Mouse (Mus musculus) lung, postnatal 0 days (tissue): ENCODE results near the gene Ino80b. TPM values are rescaled to one million over a fixed set of nuclear protein-coding genes. Genes with fewer than 3 reads are reported as not detected.
A peak's percentile ranks its signal among the peaks of the same experiment; 100 is the strongest.

ENCODE experiments used
- ATAC-seq: fragments of 200-750 bp; cut with Nextera tagmentation; 2 replicates; pipeline ENCODE4 v1.8.0; 2017; ENCODE audit warnings: moderate library complexity
- DNase-seq: peaks from one replicate; pipeline ENCODE4 v3.0.0-alpha.2; 2016; ENCODE audit warnings: low spot score
- H3K27ac ChIP-seq: fragments of 300-500 bp; sonication (generic); 2 replicates; pipeline ENCODE4 v1.5.1; 2014; ENCODE audit warnings: antibody characterized with exemption, mild to moderate bottlenecking, low read length, mixed read lengths
- H3K27me3 ChIP-seq: fragments of 300-500 bp; sonication (generic); replicated peaks from 2 replicates; pipeline ENCODE4 v1.6.1; 2014; ENCODE audit warnings: low read length, mixed read lengths; ENCODE audit not compliant: insufficient read depth
- H3K36me3 ChIP-seq: fragments of 300-500 bp; sonication (generic); 2 replicates; pipeline ENCODE4 v1.6.1; 2014; ENCODE audit warnings: low read length, mixed read lengths; ENCODE audit not compliant: insufficient read depth
- H3K4me1 ChIP-seq: fragments of 300-500 bp; sonication (generic); 2 replicates; pipeline ENCODE4 v1.6.1; 2014; ENCODE audit warnings: antibody characterized with exemption, low read depth, low read length, mixed read lengths; ENCODE audit not compliant: insufficient read depth
- H3K4me2 ChIP-seq: fragments of 300-500 bp; sonication (generic); replicated peaks from 2 replicates; pipeline ENCODE4 v1.6.1; 2014; ENCODE audit warnings: low read depth, mild to moderate bottlenecking, low read length, moderate library complexity, mixed read lengths
- H3K4me3 ChIP-seq: fragments of 300-500 bp; sonication (generic); 2 replicates; pipeline ENCODE4 v1.5.1; 2014; ENCODE audit warnings: low read depth, low read length
- H3K9ac ChIP-seq: fragments of 300-500 bp; sonication (generic); replicated peaks from 2 replicates; pipeline ENCODE4 v1.6.1; 2014; ENCODE audit warnings: low read depth, mild to moderate bottlenecking
- H3K9me3 ChIP-seq: fragments of 300-500 bp; sonication (generic); 2 replicates; pipeline ENCODE4 v1.6.1; 2016; ENCODE audit warnings: low read length, mixed read lengths
- CTCF ChIP-seq: IDR thresholded peaks from 2 replicates; pipeline ENCODE4 v1.5.1; 2016; ENCODE audit warnings: antibody characterized with exemption, mild to moderate bottlenecking
- EP300 ChIP-seq: IDR thresholded peaks from 2 replicates; pipeline ENCODE4 v1.6.1; 2016; ENCODE audit warnings: antibody characterized with exemption, mild to moderate bottlenecking, control low read depth
- WGBS: fragments of 180-500 bp; shearing (Covaris S2); extraction: QIAGEN DNeasy Blood & Tissue Kit; methylation state at CpG from one replicate; pipeline ENCODE4 v1.1.7; 2014; 5-methylcytosine and 5-hydroxymethylcytosine counted together
- microRNA counts: library from miRNA; unstranded; fragments of <30 nt; microRNA quantifications from one replicate; lab custom pipeline; 2015
- microRNA-seq: library from miRNA; unstranded; fragments of <30 nt; microRNA quantifications from one replicate; pipeline ENCODE4, GENCODE M21; 2016
- polyA plus RNA-seq: library from polyadenylated mRNA; unstranded; fragments of >200 nt; fragmentation: Nextera tagmentation; extraction: Ambion mirVana; gene quantifications from 2 replicates; pipeline ENCODE4 v1.2.1, GENCODE M21; 2015

The Ino80b gene
- polyA plus RNA-seq, 1 experiment from 2014 or later = 14.5 TPM

DNA sequence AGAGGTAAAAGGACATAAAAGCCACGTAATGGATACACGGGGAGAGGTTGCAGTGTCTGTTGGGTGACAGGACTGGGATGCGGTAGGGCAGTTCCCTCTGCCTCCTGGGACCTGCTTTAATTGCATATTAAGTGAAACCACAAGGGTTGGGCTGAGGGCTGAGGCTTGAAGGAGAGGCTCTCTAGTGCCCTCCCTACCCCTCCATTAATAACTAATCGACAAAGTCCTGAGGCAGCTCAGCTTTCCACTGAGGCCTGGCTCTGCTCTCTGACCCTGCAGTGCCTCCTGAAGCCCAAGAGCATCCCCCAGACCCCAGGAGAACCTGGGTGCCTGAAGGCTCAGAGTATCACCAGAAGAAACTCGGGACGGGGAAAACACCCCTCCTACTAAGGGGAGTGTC lies 40.8 kb downstream of the Ino80b start:
- Histone ChIP-seq H3K27me3 (peaks cover 28% of the 10 kb centered on the region; the same call in 1 of the 2 replicates), H3K36me3 (no peaks in the 10 kb centered on the region), H3K4me1 (peaks cover 5% of the 10 kb centered on the region), H3K9ac (no peak overlapping the region), H3K27ac (no peak overlapping the region), H3K4me2 (no peak overlapping the region), H3K9me3 (no peaks in the 10 kb centered on the region), H3K4me3 (no peak overlapping the region)
- TF ChIP-seq CTCF (no peak), EP300 (no peak)
- WGBS = 10% methylated on average over 6 of the region's 6 CpGs
- no peak for DNase-seq
- no peak for ATAC-seq

DNA sequence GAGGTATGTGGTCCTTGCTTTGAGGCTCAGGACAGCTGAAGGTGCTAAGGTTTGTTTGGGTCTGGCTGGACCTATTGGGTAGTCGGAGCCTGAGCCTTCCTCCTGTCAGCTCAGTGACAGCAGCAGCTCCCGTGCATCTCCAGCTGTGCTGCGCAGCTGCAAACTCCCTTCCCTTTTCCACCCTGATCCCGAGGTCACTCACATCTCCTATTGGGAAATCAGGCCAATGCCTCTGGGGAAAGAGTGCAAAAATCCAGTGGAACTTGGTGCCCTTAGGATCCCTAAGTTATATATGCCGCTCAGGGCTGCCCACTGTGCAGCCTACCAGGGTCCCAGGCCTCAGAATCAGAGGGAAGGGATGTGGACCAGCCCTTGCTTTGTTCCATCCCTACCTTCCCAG lies 41.7 kb downstream of the Ino80b start:
- TF ChIP-seq EP300 = no peak
- TF ChIP-seq CTCF = no peak
- Histone ChIP-seq H3K9ac (no peak overlapping the region), H3K4me2 (no peak overlapping the region), H3K4me3 (no peak overlapping the region), H3K27ac (no peak overlapping the region), H3K27me3 (peaks cover 27% of the 10 kb centered on the region; the same call in 1 of the 2 replicates), H3K36me3 (no peaks in the 10 kb centered on the region), H3K4me1 (peaks cover 5% of the 10 kb centered on the region), H3K9me3 (no peaks in the 10 kb centered on the region)
- no peak for DNase-seq
- WGBS = 25% methylated on average over 5 of the region's 5 CpGs
- no peak for ATAC-seq

DNA sequence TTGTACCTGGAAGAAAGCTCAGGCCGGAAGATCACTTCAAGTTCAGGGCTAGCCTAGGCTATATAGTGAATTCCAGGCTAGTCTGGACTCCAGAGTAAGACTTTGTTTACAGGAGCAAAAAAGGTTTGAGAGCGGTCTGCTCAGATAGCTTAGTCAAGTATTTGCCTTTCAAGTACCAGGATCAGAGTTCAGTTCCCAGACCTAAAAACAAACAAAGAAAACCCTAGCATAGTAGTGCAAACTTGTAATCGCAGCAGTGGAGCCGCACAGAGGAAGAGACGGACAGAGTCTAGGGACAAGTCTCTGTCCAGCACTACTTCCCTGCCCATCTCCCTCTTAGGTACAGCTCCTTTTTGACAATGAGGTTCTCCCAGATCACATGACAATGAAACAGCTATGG lies 45.0 kb downstream of the Ino80b start:
- ATAC-seq = no peak
- 81% methylated on average over 5 of the region's 5 CpGs for WGBS
- no peak for DNase-seq

DNA sequence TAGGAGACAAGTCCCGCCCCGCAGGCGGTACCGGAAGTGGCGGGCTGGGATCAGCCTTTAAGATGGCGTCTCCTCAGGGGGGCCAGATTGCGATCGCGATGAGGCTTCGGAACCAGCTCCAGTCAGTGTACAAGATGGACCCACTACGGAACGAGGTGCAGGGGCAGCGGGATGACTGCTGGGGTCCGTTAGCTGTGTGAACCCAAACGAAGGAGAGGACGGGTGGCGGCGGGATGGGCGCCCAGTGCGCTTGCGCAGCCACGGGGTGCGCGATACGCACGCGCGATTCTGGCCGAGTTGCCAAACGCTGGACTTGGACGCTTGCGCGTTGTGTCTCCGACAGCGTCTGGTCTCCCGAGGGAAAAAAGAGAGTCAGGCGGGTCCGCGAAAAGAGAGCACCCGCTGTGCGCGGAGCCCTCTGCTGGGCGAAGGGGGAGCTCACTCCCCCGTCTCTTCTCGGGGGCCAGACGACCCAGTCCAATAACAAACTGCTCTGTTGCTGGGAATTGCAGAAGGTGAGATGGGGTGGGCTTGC lies 46.8 kb downstream of the Ino80b start:
- ATAC-seq = peak; percentile 97
- TF ChIP-seq CTCF (peak; percentile 79), EP300 (no peak)

More for the DNA sequence above, 45.0 kb downstream of the Ino80b start:
- no peak overlapping the region for H3K4me3 ChIP-seq
- TF ChIP-seq CTCF (no peak), EP300 (no peak)
- no peaks in the 10 kb centered on the region for H3K36me3 ChIP-seq
- H3K9ac ChIP-seq = no peak overlapping the region
- H3K9me3 ChIP-seq = no peaks in the 10 kb centered on the region
- peaks cover 9% of the 10 kb centered on the region; the same call in 1 of the 2 replicates for H3K27me3 ChIP-seq
- no peaks in the 10 kb centered on the region for H3K4me1 ChIP-seq
- no peak overlapping the region for H3K4me2 ChIP-seq
- no peak overlapping the region for H3K27ac ChIP-seq

DNA sequence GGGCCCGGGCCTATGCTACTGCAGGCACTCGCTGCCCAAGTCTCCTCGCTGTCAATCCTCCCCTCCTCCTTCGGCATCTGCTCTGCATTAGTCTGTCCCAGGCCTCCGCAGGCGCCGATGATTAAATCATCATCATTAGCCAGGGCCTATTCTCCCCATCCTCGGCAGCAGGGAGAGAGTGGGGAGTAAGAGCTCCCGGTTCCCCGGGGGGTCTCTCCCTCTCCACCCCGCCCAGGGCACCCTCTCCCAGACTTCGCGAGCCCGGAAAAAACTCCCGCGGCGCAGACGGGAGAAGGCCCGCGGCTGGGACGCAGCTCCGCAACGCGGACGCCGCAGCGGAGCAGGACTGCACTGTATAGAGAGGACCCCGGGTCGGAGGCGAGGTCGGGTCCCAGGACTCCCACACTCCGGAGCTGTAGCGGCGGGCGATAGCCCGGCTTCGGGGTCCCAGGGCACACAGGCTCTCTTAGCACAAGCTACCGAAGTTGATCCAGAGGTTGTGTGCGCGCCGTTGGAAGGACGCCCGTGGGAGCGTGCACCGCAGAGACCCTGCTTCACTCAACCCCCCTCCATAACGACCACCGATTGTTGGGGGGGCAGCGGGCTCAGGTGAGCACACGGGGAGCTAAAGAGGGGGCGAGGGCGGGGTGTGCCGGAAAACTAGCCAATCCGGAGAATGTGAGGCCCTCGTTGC lies 47.5 kb downstream of the Ino80b start, which contains the start of gene Pcgf1:
Gene Pcgf1 (plus strand): TSS at position 240 of the 694 bp plus-strand sequence.
- H3K27ac ChIP-seq = peak within 1 kb of the TSS; percentile 65; the same call in 1 of the 2 replicates
- H3K27me3 ChIP-seq = peaks cover under 1% of the 10 kb centered on the region; the same call in 1 of the 2 replicates
- ATAC-seq (peak; percentile 40), DNase-seq (no peak)
- under 1% methylated on average over 54 of the region's 54 CpGs for WGBS
- peak within 1 kb of the TSS; percentile 74 for H3K4me3 ChIP-seq
- no peaks in the 10 kb centered on the region for H3K9me3 ChIP-seq
- H3K36me3 ChIP-seq = no peaks in the 10 kb centered on the region
- peak within 1 kb of the TSS; percentile 70 for H3K9ac ChIP-seq
- H3K4me1 ChIP-seq = no peaks in the 10 kb centered on the region
- TF ChIP-seq EP300 = no peak
- no peak for TF ChIP-seq CTCF
- H3K4me2 ChIP-seq = peak within 1 kb of the TSS; percentile 98

More for the DNA sequence above, 46.8 kb downstream of the Ino80b start:
- Histone ChIP-seq H3K4me3 (peak overlapping the region; percentile 74), H3K36me3 (no peaks in the 10 kb centered on the region), H3K9me3 (no peaks in the 10 kb centered on the region), H3K27ac (peak overlapping the region; percentile 65; the same call in 1 of the 2 replicates), H3K4me1 (no peaks in the 10 kb centered on the region), H3K4me2 (peak overlapping the region; percentile 98), H3K9ac (peak overlapping the region; percentile 70), H3K27me3 (0 out of 2 replicates have a peak, but pooled peaks cover under 1% of the 10 kb centered on the region)
- WGBS = under 1% methylated on average over 46 of the region's 46 CpGs
- DNase-seq = peak; percentile 97

DNA sequence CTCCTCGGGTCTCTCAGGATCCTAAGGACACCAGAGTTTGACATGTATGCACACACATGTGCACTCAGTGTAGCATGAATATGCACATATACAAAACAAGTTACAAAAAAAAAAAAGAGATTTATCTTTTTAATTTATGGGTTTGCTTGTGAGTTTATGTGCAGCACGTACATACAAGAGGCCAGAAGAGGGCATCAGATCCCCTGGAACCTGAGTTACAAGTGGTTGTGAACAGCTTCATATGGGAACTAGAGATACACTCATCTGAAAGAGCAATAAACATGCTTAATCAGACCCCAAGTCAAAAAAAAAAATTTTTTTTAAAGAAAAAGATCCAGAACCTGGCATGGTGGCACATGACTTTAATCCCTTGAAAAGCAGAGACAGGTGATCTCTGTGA lies 50.3 kb downstream of the Ino80b start:
- Histone ChIP-seq H3K27me3 (peaks cover 28% of the 10 kb centered on the region), H3K36me3 (no peaks in the 10 kb centered on the region), H3K27ac (no peak overlapping the region), H3K9ac (no peak overlapping the region), H3K9me3 (no peaks in the 10 kb centered on the region), H3K4me3 (no peak overlapping the region), H3K4me1 (no peaks in the 10 kb centered on the region), H3K4me2 (no peak overlapping the region)
- ATAC-seq (no peak), DNase-seq (peak; percentile 33)
- 9% methylated on average over 2 of the region's 2 CpGs for WGBS
- TF ChIP-seq CTCF (peak; percentile 34), EP300 (no peak)

MicroRNA genes within 50 kb of the gene (microRNA counts, 519-probe panel; counts per million panel counts)
- not detected for microRNA mmu-miR-3470a+mmu-miR-3470b (lab: Ali Mortazavi, UCI)

Small RNAs within 50 kb of the gene (microRNA-seq; reads per million reads assigned to microRNA genes)
- not detected for gene Mir3470a

Other genes starting within 250 kb of the Ino80b start
- 8.8 and 14.3 TPM in 2 replicates for gene Sema4f, start 185.7 kb downstream of the Ino80b start, polyA plus RNA-seq
- gene M1ap, start 178.5 kb downstream of the Ino80b start, polyA plus RNA-seq = 1.8 and 2.5 TPM in 2 replicates
- gene Dok1, start 92.0 kb downstream of the Ino80b start, polyA plus RNA-seq = 22.8 and 23.3 TPM in 2 replicates
- gene Loxl3, start 91.3 kb downstream of the Ino80b start, polyA plus RNA-seq = 10.1 and 11.4 TPM in 2 replicates
- 201 and 205 TPM in 2 replicates for gene Aup1, start 70.9 kb downstream of the Ino80b start, polyA plus RNA-seq
- 50.5 and 55.5 TPM in 2 replicates for gene Htra2, start 70.2 kb downstream of the Ino80b start, polyA plus RNA-seq
- gene Dqx1, start 67.6 kb downstream of the Ino80b start, polyA plus RNA-seq = 1.9 and 2.4 TPM in 2 replicates
- gene Tlx2, start 55.1 kb downstream of the Ino80b start, polyA plus RNA-seq = not detected in 2 replicates
- 24.3 and 26.0 TPM in 2 replicates for gene Pcgf1, start 47.6 kb downstream of the Ino80b start, polyA plus RNA-seq
- 1.9 and 3.4 TPM in 2 replicates for gene Lbx2, start 39.1 kb downstream of the Ino80b start, polyA plus RNA-seq
- gene Ccdc142, start 23.8 kb downstream of the Ino80b start, polyA plus RNA-seq = 1.2 and 1.5 TPM in 2 replicates
- gene Gm42688, start 23.8 kb downstream of the Ino80b start, polyA plus RNA-seq = 1.9 TPM in 2 replicates
- 127 and 128 TPM in 2 replicates for gene Mrpl53, start 16.4 kb downstream of the Ino80b start, polyA plus RNA-seq
- 21.6 and 23.5 TPM in 2 replicates for gene Mogs, start 9.9 kb downstream of the Ino80b start, polyA plus RNA-seq
- gene Wbp1, start 3.9 kb downstream of the Ino80b start, polyA plus RNA-seq = 57.9 and 62.4 TPM in 2 replicates
- 51.2 and 63.8 TPM in 2 replicates for gene Rtkn, start 10.0 kb upstream of the Ino80b start, polyA plus RNA-seq
- 3.1 and 3.3 TPM in 2 replicates for gene Wdr54, start 31.0 kb upstream of the Ino80b start, polyA plus RNA-seq
- gene 1700003E16Rik, start 31.0 kb upstream of the Ino80b start, polyA plus RNA-seq = 6.1 and 9.8 TPM in 2 replicates
- 55.3 and 63.7 TPM in 2 replicates for gene Dctn1, start 40.5 kb upstream of the Ino80b start, polyA plus RNA-seq
- gene Slc4a5, start 94.4 kb upstream of the Ino80b start, polyA plus RNA-seq = 5.0 and 5.3 TPM in 2 replicates
- 6.3 and 7.8 TPM in 2 replicates for gene Mthfd2, start 200.5 kb upstream of the Ino80b start, polyA plus RNA-seq
- 41.3 and 47.6 TPM in 2 replicates for gene Mob1a, start 200.6 kb upstream of the Ino80b start, polyA plus RNA-seq
- gene Bola3, start 223.7 kb upstream of the Ino80b start, polyA plus RNA-seq = 101 and 120 TPM in 2 replicates